Mouse (Mus musculus): ENCODE measurements at regions not wholly inside any gene's neighbourhood (a gene's known extent, or its start where the extent isn't known, plus 50 kb on each side); places are given as distances from the start of the nearest gene placed in this dataset.

DNA sequence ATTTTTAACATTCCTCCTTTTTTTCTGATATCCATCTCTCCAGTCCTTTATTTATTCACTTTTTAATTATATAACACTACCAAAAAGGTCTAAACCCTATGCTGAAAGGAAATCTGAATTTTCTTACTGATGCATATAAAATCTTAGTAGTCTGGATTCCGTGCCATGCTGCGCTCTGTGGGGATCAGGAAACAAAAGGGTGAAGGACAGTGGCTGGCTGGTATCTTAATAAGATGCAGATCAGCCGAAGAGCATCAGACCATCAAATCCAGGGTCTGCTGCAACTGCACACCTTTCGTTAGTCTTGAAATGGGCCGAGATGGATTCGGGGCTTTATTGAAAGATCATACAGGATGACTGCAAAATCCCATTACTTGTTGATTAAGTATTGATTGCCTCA lies 740.7 kb downstream of the 5730522E02Rik start:
- WGBS = 63% methylated on average over 6 of the region's 6 CpGs
- Histone ChIP-seq H3K27ac (ENCODE audit: low read depth, low read length) (no peak overlapping the region), H3K27me3 (replicated peaks; ENCODE audit: control insufficient read depth, insufficient read depth, low read length) (no peaks in the 10 kb centered on the region), H3K4me2 (ENCODE audit: low read length) (no peak overlapping the region), H3K36me3 (ENCODE audit: control insufficient read depth, insufficient read depth, low read length) (no peaks in the 10 kb centered on the region), H3K9me3 (replicated peaks; ENCODE audit: control insufficient read depth, low read length) (no peaks in the 10 kb centered on the region), H3K4me3 (ENCODE audit: low read depth, low read length) (no peak overlapping the region), H3K4me1 (ENCODE audit: control insufficient read depth, insufficient read depth, low read length) (no peaks in the 10 kb centered on the region), H3K9ac (ENCODE audit: low read length) (no peak overlapping the region)
- DNase-seq (ENCODE audit: low spot score) (no peak), ATAC-seq (no peak)

- H3K4me2 ChIP-seq (ENCODE audit: low read length) = no peak overlapping the region
- H3K36me3 ChIP-seq (ENCODE audit: control insufficient read depth, insufficient read depth, low read length) = no peaks in the 10 kb centered on the region
- no peak overlapping the region for H3K27ac ChIP-seq (ENCODE audit: low read depth, low read length)
- H3K27me3 ChIP-seq (replicated peaks; ENCODE audit: control insufficient read depth, insufficient read depth, low read length) = no peaks in the 10 kb centered on the region
- no peak for DNase-seq (ENCODE audit: low spot score)
- 61% methylated on average over 1 of the region's 1 CpGs for WGBS
- ATAC-seq = no peak
- H3K9me3 ChIP-seq (replicated peaks; ENCODE audit: control insufficient read depth, low read length) = 0 out of 2 replicates have a peak, but pooled peaks cover 3% of the 10 kb centered on the region
- H3K4me1 ChIP-seq (ENCODE audit: control insufficient read depth, insufficient read depth, low read length) = no peaks in the 10 kb centered on the region
- no peak overlapping the region for H3K9ac ChIP-seq (ENCODE audit: low read length)
- no peak overlapping the region for H3K4me3 ChIP-seq (ENCODE audit: low read depth, low read length)
Observed at GRCm38 (mm10) chr11:25437206-25437605, 773.4 kb downstream of the 5730522E02Rik start.

DNA sequence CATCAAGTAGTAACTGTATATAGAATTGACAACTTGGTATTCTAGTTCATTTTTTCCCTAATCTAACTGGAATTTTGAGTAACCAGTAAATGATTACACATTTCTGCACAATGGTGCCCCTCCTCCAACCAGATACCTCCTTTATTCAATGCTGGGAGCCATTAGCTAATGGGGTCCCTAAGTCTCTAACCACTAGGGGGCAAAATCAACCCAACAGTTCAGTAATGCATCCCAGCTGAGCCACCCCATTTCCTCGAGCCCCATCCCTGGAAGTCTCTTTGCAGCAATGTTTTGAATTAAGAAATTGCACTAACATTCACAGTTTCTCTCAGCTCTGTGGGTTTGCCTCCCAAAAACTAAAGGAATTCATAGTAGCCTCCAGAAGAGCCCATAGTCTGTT lies 774.9 kb downstream of the 5730522E02Rik start:
- no peak overlapping the region for H3K27ac ChIP-seq (ENCODE audit: low read depth, low read length)
- H3K4me2 ChIP-seq (ENCODE audit: low read length) = no peak overlapping the region
- no peaks in the 10 kb centered on the region for H3K27me3 ChIP-seq (replicated peaks; ENCODE audit: control insufficient read depth, insufficient read depth, low read length)
- no peak overlapping the region for H3K9ac ChIP-seq (ENCODE audit: low read length)
- ATAC-seq (no peak), DNase-seq (ENCODE audit: low spot score) (peak; percentile 37)
- no peaks in the 10 kb centered on the region for H3K4me1 ChIP-seq (ENCODE audit: control insufficient read depth, insufficient read depth, low read length)
- H3K9me3 ChIP-seq (replicated peaks; ENCODE audit: control insufficient read depth, low read length) = 0 out of 2 replicates have a peak, but pooled peaks cover 3% of the 10 kb centered on the region
- 38% methylated on average over 1 of the region's 1 CpGs for WGBS
- no peak overlapping the region for H3K4me3 ChIP-seq (ENCODE audit: low read depth, low read length)
- H3K36me3 ChIP-seq (ENCODE audit: control insufficient read depth, insufficient read depth, low read length) = no peaks in the 10 kb centered on the region

- no peaks in the 10 kb centered on the region for H3K36me3 ChIP-seq (ENCODE audit: control insufficient read depth, insufficient read depth, low read length)
- WGBS = 94% methylated on average over 4 of the region's 4 CpGs
- ATAC-seq = no peak
Observed at GRCm38 (mm10) chr11:25423186-25423585, 787.4 kb downstream of the 5730522E02Rik start.

GRCm38 (mm10) chr11:25421486-25421885 lies 789.1 kb downstream of the 5730522E02Rik start:
- Histone ChIP-seq H3K9ac (ENCODE audit: low read length) (no peak overlapping the region), H3K4me3 (ENCODE audit: low read depth, low read length) (no peak overlapping the region), H3K9me3 (replicated peaks; ENCODE audit: control insufficient read depth, low read length) (no peaks in the 10 kb centered on the region), H3K27ac (ENCODE audit: low read depth, low read length) (no peak overlapping the region), H3K4me2 (ENCODE audit: low read length) (no peak overlapping the region), H3K4me1 (ENCODE audit: control insufficient read depth, insufficient read depth, low read length) (no peaks in the 10 kb centered on the region), H3K36me3 (ENCODE audit: control insufficient read depth, insufficient read depth, low read length) (no peaks in the 10 kb centered on the region), H3K27me3 (replicated peaks; ENCODE audit: control insufficient read depth, insufficient read depth, low read length) (no peaks in the 10 kb centered on the region)
- ATAC-seq (no peak), DNase-seq (ENCODE audit: low spot score) (no peak)

More at GRCm38 (mm10) chr11:25423186-25423585, 787.4 kb downstream of the 5730522E02Rik start:
- no peak for DNase-seq (ENCODE audit: low spot score)
- Histone ChIP-seq H3K27ac (ENCODE audit: low read depth, low read length) (no peak overlapping the region), H3K4me3 (ENCODE audit: low read depth, low read length) (no peak overlapping the region), H3K9ac (ENCODE audit: low read length) (no peak overlapping the region), H3K4me2 (ENCODE audit: low read length) (no peak overlapping the region), H3K27me3 (replicated peaks; ENCODE audit: control insufficient read depth, insufficient read depth, low read length) (no peaks in the 10 kb centered on the region), H3K4me1 (ENCODE audit: control insufficient read depth, insufficient read depth, low read length) (no peaks in the 10 kb centered on the region), H3K9me3 (replicated peaks; ENCODE audit: control insufficient read depth, low read length) (no peaks in the 10 kb centered on the region)

- Histone ChIP-seq H3K27me3 (replicated peaks; ENCODE audit: control insufficient read depth, insufficient read depth, low read length) (no peaks in the 10 kb centered on the region), H3K4me1 (ENCODE audit: control insufficient read depth, insufficient read depth, low read length) (no peaks in the 10 kb centered on the region), H3K36me3 (ENCODE audit: control insufficient read depth, insufficient read depth, low read length) (no peaks in the 10 kb centered on the region), H3K4me3 (ENCODE audit: low read depth, low read length) (no peak overlapping the region), H3K27ac (ENCODE audit: low read depth, low read length) (no peak overlapping the region), H3K9ac (ENCODE audit: low read length) (no peak overlapping the region), H3K9me3 (replicated peaks; ENCODE audit: control insufficient read depth, low read length) (no peaks in the 10 kb centered on the region), H3K4me2 (ENCODE audit: low read length) (no peak overlapping the region)
- WGBS = 81% methylated on average over 4 of the region's 4 CpGs
- no peak for ATAC-seq
- no peak for DNase-seq (ENCODE audit: low spot score)
Observed at GRCm38 (mm10) chr11:25410403-25411090, 800.0 kb downstream of the 5730522E02Rik start.

DNA sequence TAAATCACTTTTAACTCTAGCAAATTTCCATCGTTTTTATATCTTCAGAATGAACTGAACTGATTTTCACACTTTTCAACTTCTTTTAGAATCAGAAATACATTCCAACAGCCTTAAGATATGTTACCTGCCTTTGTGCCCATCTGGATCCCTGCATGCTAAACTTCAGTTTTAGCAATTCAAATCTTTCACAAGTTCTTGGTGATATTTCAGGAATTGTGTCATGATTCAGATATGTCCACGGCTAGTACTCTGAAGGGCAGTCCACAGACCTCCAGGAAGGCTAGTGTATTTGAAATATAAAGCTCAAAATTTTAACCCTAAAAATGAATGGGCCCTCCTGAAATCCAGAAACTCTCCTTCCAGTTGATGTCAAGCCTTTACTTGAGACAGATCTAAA lies 818.9 kb downstream of the 5730522E02Rik start:
- ATAC-seq = no peak
- no peaks in the 10 kb centered on the region for H3K4me1 ChIP-seq (ENCODE audit: control insufficient read depth, insufficient read depth, low read length)
- WGBS = 76% methylated on average over 2 of the region's 2 CpGs
- H3K27me3 ChIP-seq (replicated peaks; ENCODE audit: control insufficient read depth, insufficient read depth, low read length) = no peaks in the 10 kb centered on the region
- no peak overlapping the region for H3K4me3 ChIP-seq (ENCODE audit: low read depth, low read length)
- no peak overlapping the region for H3K9ac ChIP-seq (ENCODE audit: low read length)
- H3K36me3 ChIP-seq (ENCODE audit: control insufficient read depth, insufficient read depth, low read length) = no peaks in the 10 kb centered on the region
- no peak overlapping the region for H3K27ac ChIP-seq (ENCODE audit: low read depth, low read length)
- no peak for DNase-seq (ENCODE audit: low spot score)
- no peak overlapping the region for H3K4me2 ChIP-seq (ENCODE audit: low read length)
- H3K9me3 ChIP-seq (replicated peaks; ENCODE audit: control insufficient read depth, low read length) = no peaks in the 10 kb centered on the region

GRCm38 (mm10) chr11:25367111-25367510 lies 843.5 kb downstream of the 5730522E02Rik start:
- no peaks in the 10 kb centered on the region for H3K27me3 ChIP-seq (replicated peaks; ENCODE audit: control insufficient read depth, insufficient read depth, low read length)
- no peaks in the 10 kb centered on the region for H3K36me3 ChIP-seq (ENCODE audit: control insufficient read depth, insufficient read depth, low read length)
- H3K4me2 ChIP-seq (ENCODE audit: low read length) = no peak overlapping the region
- no peak overlapping the region for H3K27ac ChIP-seq (ENCODE audit: low read depth, low read length)
- no peaks in the 10 kb centered on the region for H3K9me3 ChIP-seq (replicated peaks; ENCODE audit: control insufficient read depth, low read length)
- ATAC-seq (no peak), DNase-seq (ENCODE audit: low spot score) (no peak)
- H3K4me1 ChIP-seq (ENCODE audit: control insufficient read depth, insufficient read depth, low read length) = peaks cover 12% of the 10 kb centered on the region
- 46% methylated on average over 2 of the region's 2 CpGs for WGBS
- no peak overlapping the region for H3K9ac ChIP-seq (ENCODE audit: low read length)
- H3K4me3 ChIP-seq (ENCODE audit: low read depth, low read length) = no peak overlapping the region

- no peak overlapping the region for H3K9ac ChIP-seq (ENCODE audit: low read length)
- DNase-seq (ENCODE audit: low spot score) (no peak), ATAC-seq (0 out of 2 replicates have a peak, but pooled peaks have one; percentile 12)
- 57% methylated on average over 6 of the region's 6 CpGs for WGBS
- no peaks in the 10 kb centered on the region for H3K9me3 ChIP-seq (replicated peaks; ENCODE audit: control insufficient read depth, low read length)
- no peaks in the 10 kb centered on the region for H3K36me3 ChIP-seq (ENCODE audit: control insufficient read depth, insufficient read depth, low read length)
- no peak overlapping the region for H3K4me3 ChIP-seq (ENCODE audit: low read depth, low read length)
- no peaks in the 10 kb centered on the region for H3K27me3 ChIP-seq (replicated peaks; ENCODE audit: control insufficient read depth, insufficient read depth, low read length)
- no peak overlapping the region for H3K27ac ChIP-seq (ENCODE audit: low read depth, low read length)
- no peak overlapping the region for H3K4me2 ChIP-seq (ENCODE audit: low read length)
- H3K4me1 ChIP-seq (ENCODE audit: control insufficient read depth, insufficient read depth, low read length) = peaks cover 12% of the 10 kb centered on the region
Observed at GRCm38 (mm10) chr11:25365433-25365832, 845.1 kb downstream of the 5730522E02Rik start.
